Mouse (Mus musculus) limb, embryonic 15.5 days (tissue): ENCODE measurements around the gene Dpf3. TPM values are rescaled to one million over a fixed set of nuclear protein-coding genes. Genes with fewer than 3 reads are reported as not detected.

Source experiments
- ATAC-seq: fragments of 200-750 bp; cut with Nextera tagmentation; 2 replicates; pipeline ENCODE4 v1.8.0; 2017; ENCODE audit warnings: low read depth, moderate TSS enrichment; ENCODE audit not compliant: insufficient number of reproducible peaks, low FRiP score, low TSS enrichment
- H3K27ac ChIP-seq: fragments of 300-500 bp; sonication (generic); 2 replicates; pipeline ENCODE4 v1.5.1; 2015; ENCODE audit warnings: moderate library complexity, mild to moderate bottlenecking, inconsistent platforms
- H3K27me3 ChIP-seq: fragments of 300-500 bp; sonication (generic); 2 replicates; pipeline ENCODE4 v1.6.1; 2015; ENCODE audit warnings: inconsistent platforms
- H3K36me3 ChIP-seq: fragments of 300-500 bp; sonication (generic); 2 replicates; pipeline ENCODE4 v1.6.1; 2015; ENCODE audit warnings: inconsistent platforms
- H3K4me1 ChIP-seq: fragments of 300-500 bp; sonication (generic); 2 replicates; pipeline ENCODE4 v1.6.1; 2015; ENCODE audit warnings: inconsistent platforms
- H3K4me2 ChIP-seq: fragments of 300-500 bp; sonication (generic); 2 replicates; pipeline ENCODE4 v1.6.1; 2015; ENCODE audit warnings: mild to moderate bottlenecking, inconsistent platforms
- H3K4me3 ChIP-seq: fragments of 300-500 bp; sonication (generic); 2 replicates; pipeline ENCODE4 v1.5.1; 2015; ENCODE audit warnings: mild to moderate bottlenecking, inconsistent platforms
- H3K9ac ChIP-seq: fragments of 300-500 bp; sonication (generic); 2 replicates; pipeline ENCODE4 v1.6.1; 2015; ENCODE audit warnings: inconsistent platforms
- H3K9me3 ChIP-seq: fragments of 300-500 bp; sonication (generic); 2 replicates; pipeline ENCODE4 v1.6.1; 2016; ENCODE audit warnings: inconsistent platforms
- WGBS: fragments of 180-500 bp; shearing (Covaris S2); methylation state at CpG from one replicate; pipeline ENCODE4 v1.1.7; 2015; 5-methylcytosine and 5-hydroxymethylcytosine counted together
- polyA plus RNA-seq: library from polyadenylated mRNA; unstranded; fragments of >200 nt; fragmentation: Nextera tagmentation; extraction: Ambion mirVana; gene quantifications from 2 replicates; pipeline ENCODE4 v1.2.1, GENCODE M21; 2015

The Dpf3 gene
- polyA plus RNA-seq, 1 experiment from 2014 or later: 3.2 TPM

GRCm38 (mm10) chr12:83178770-83179169, 308.7 kb downstream of the Dpf3 start:
- no peaks in the 10 kb centered on the region for H3K4me1 ChIP-seq
- no peaks in the 10 kb centered on the region for H3K27me3 ChIP-seq
- H3K4me3 ChIP-seq: no peak overlapping the region
- H3K9ac ChIP-seq: no peak overlapping the region
- no peak overlapping the region for H3K27ac ChIP-seq
- no peak overlapping the region for H3K4me2 ChIP-seq
- no peaks in the 10 kb centered on the region for H3K9me3 ChIP-seq
- H3K36me3 ChIP-seq: no peaks in the 10 kb centered on the region
- WGBS: 48% methylated on average over 2 of the region's 2 CpGs
- no peak for ATAC-seq

- ATAC-seq: no peak
- 71% methylated on average over 12 of the region's 12 CpGs for WGBS
- no peaks in the 10 kb centered on the region for H3K36me3 ChIP-seq
Observed at GRCm38 (mm10) chr12:83169495-83170209, 317.9 kb downstream of the Dpf3 start.

GRCm38 (mm10) chr12:83168310-83168709, 319.2 kb downstream of the Dpf3 start:
- 75% methylated on average over 6 of the region's 6 CpGs for WGBS
- Histone ChIP-seq H3K4me1 (no peaks in the 10 kb centered on the region), H3K27ac (no peak overlapping the region), H3K36me3 (no peaks in the 10 kb centered on the region), H3K9me3 (no peaks in the 10 kb centered on the region), H3K4me2 (no peak overlapping the region), H3K27me3 (0 out of 2 replicates have a peak, but pooled peaks cover 4% of the 10 kb centered on the region), H3K4me3 (no peak overlapping the region), H3K9ac (no peak overlapping the region)
- ATAC-seq: no peak

More at GRCm38 (mm10) chr12:83169495-83170209, 317.9 kb downstream of the Dpf3 start:
- Histone ChIP-seq H3K4me1 (no peaks in the 10 kb centered on the region), H3K4me2 (no peak overlapping the region), H3K27me3 (0 out of 2 replicates have a peak, but pooled peaks cover 4% of the 10 kb centered on the region), H3K4me3 (no peak overlapping the region), H3K9ac (no peak overlapping the region), H3K9me3 (no peaks in the 10 kb centered on the region), H3K27ac (no peak overlapping the region)

- Histone ChIP-seq H3K9me3 (no peaks in the 10 kb centered on the region), H3K4me1 (no peaks in the 10 kb centered on the region), H3K4me2 (no peak overlapping the region), H3K27me3 (no peaks in the 10 kb centered on the region), H3K4me3 (no peak overlapping the region), H3K27ac (no peak overlapping the region), H3K9ac (no peak overlapping the region), H3K36me3 (no peaks in the 10 kb centered on the region)
- 100% methylated on average over 1 of the region's 1 CpGs for WGBS
- no peak for ATAC-seq
Observed at GRCm38 (mm10) chr12:83165058-83165457, 322.5 kb downstream of the Dpf3 start.

Other genes with a start within 250 kb of the Dpf3 start
- gene Dcaf4, start 32.8 kb upstream of the Dpf3 start, polyA plus RNA-seq: 53.0 and 55.7 TPM in 2 replicates
- 17.9 and 18.2 TPM in 2 replicates for gene Zfyve1, start 109.5 kb upstream of the Dpf3 start, polyA plus RNA-seq
- gene Rbm25, start 143.5 kb upstream of the Dpf3 start, polyA plus RNA-seq: 225 and 234 TPM in 2 replicates
- 85.6 and 86.0 TPM in 2 replicates for gene Psen1, start 200.4 kb upstream of the Dpf3 start, polyA plus RNA-seq